ENCODE assay signal across 22 mouse cellular contexts in genomic region chr5:28526435-28526834, GRCm38 (mm10). TPM values are rescaled to one million over a fixed set of nuclear protein-coding genes. Genes with fewer than 3 reads are reported as not detected.
A peak's percentile ranks its signal among the peaks of the same experiment; 100 is the strongest.
DNase-seq lines count a peak whose midpoint lies in the region; ATAC-seq and TF ChIP-seq lines count a peak whose summit lies in the region.
"Had no signal": no experiment of that assay in that cellular context is flagged by ENCODE, and none has a peak within 500 bp of the region (broad histone marks: within the 10 kb centered on the region; RNA-seq: fewer than 3 reads in every experiment).

No protein-coding gene starts in this region.

- peak; percentile 72 for DNase-seq in heart, adult 11 months
- no peak for DNase-seq in heart, postnatal 14 days
- DNase-seq in kidney, adult 9 months, result peak; percentile 32
- DNase-seq in kidney, postnatal 14 days, result peak; percentile 41
- no peak for DNase-seq in stomach, postnatal 0 days (ENCODE audit: low spot score)
- DNase-seq in layer of hippocampus, adult 8-10 months (ENCODE audit: low spot score in 2 of 2), result no peak
- no peak for DNase-seq in frontal cortex, adult 2 months (ENCODE audit: extremely low spot score in 1 of 2, low spot score in 1 of 2)
- DNase-seq: adrenal gland, postnatal 25 days; cerebellum, adult 9-10 months; gastrocnemius, postnatal 36 days; heart, postnatal 36 days; thymus, postnatal 14 days had no signal

- no peak overlapping the region for H3K4me2 ChIP-seq in stomach, postnatal 0 days (replicated peaks; ENCODE audit: low read depth)
- H3K4me2 ChIP-seq: hindbrain, embryonic 13.5 days; neural tube, embryonic 15.5 days had no signal

- intact Hi-C loops in heart, postnatal 14 days (cut with DNase I), result no loop called here

- TF ChIP-seq EP300 in stomach, postnatal 0 days (optimal IDR thresholded peaks at IDR 0.05), result no peak

- peak overlapping the region; percentile 61 for H3K27ac ChIP-seq in stomach, postnatal 0 days (replicated peaks)
- H3K27ac ChIP-seq: forebrain, embryonic 10.5 days; hindbrain, embryonic 13.5 days; macrophage; neural tube, embryonic 15.5 days had no signal

- 59% methylated on average over 3 of the region's 3 CpGs for WGBS in stomach, postnatal 0 days

- no peak overlapping the region for H3K4me3 ChIP-seq in stomach, postnatal 0 days (ENCODE audit: low read depth, low read length)
- H3K4me3 ChIP-seq: forebrain, embryonic 10.5 days; hindbrain, embryonic 13.5 days; neural tube, embryonic 15.5 days had no signal

- H3K4me1 ChIP-seq in stomach, postnatal 0 days (replicated peaks; ENCODE audit: control insufficient read depth, insufficient read depth), result peaks cover under 1% of the 10 kb centered on the region; the same call in 1 of the 2 replicates

- ATAC-seq in stomach, postnatal 0 days (ENCODE audit: low FRiP score, low TSS enrichment), result no peak
- ATAC-seq: forebrain, embryonic 16.5 days; lung, postnatal 0 days had no signal

- H3K27me3 ChIP-seq in stomach, postnatal 0 days (ENCODE audit: control insufficient read depth, insufficient read depth, low read length), result no peaks in the 10 kb centered on the region
- H3K27me3 ChIP-seq: hindbrain, embryonic 13.5 days; neural tube, embryonic 15.5 days had no signal

- TF ChIP-seq CTCF in stomach, postnatal 0 days (IDR thresholded peaks at IDR 0.05; ENCODE audit: low read depth), result no peak

- H3K9ac ChIP-seq in stomach, postnatal 0 days (ENCODE audit: low read length), result no peak overlapping the region
- H3K9ac ChIP-seq: hindbrain, embryonic 13.5 days; neural tube, embryonic 15.5 days had no signal

- H3K36me3 ChIP-seq in stomach, postnatal 0 days (ENCODE audit: control insufficient read depth, insufficient read depth, low read length), result no peaks in the 10 kb centered on the region
- H3K36me3 ChIP-seq: forebrain, embryonic 10.5 days; hindbrain, embryonic 13.5 days; neural tube, embryonic 15.5 days had no signal

- no peaks in the 10 kb centered on the region for H3K9me3 ChIP-seq in stomach, postnatal 0 days (ENCODE audit: control insufficient read depth, low read length)
- H3K9me3 ChIP-seq: forebrain, embryonic 10.5 days; hindbrain, embryonic 13.5 days; neural tube, embryonic 15.5 days had no signal

RNA-seq across cellular contexts. Expression of gene Shh, which starts 59.4 kb away (rescaled TPM):
- not detected for total RNA-seq in heart, postnatal 14 days (2021)
- 4.6 and 5.5 TPM in 2 replicates for polyA plus RNA-seq in stomach, postnatal 0 days (2015; fragmentation: Nextera tagmentation; extraction: Ambion mirVana)
- 1 to 10 TPM in 3 of 4 experiments, under 1 TPM in 1; 0.83 to 1.7 (median 1.5) TPM for total RNA-seq in layer of hippocampus, adult 8-10 months (2022)
- polyA plus RNA-seq in frontal cortex, adult 2 months (2012; rRNA removed), result 2.9 and 3.5 TPM in 2 replicates
- total RNA-seq: common myeloid progenitor, adult 5-6 weeks; gastrocnemius, postnatal 36 days; heart, adult 8-10 months; heart, postnatal 36 days had no signal
- polyA plus RNA-seq: heart, embryonic 14.5 days; liver, embryonic 16.5 days; macrophage had no signal

Comparison
In these comparisons a context has a peak if more than half of its experiments do, and no peak if none do; other contexts are left out.
1. DNase-seq: peak in heart, adult 11 months (single experiment), kidney, adult 9 months (single experiment) and kidney, postnatal 14 days (single experiment); none in heart, postnatal 14 days (0 of 2), stomach, postnatal 0 days (single experiment), layer of hippocampus, adult 8-10 months (0 of 2) and frontal cortex, adult 2 months (0 of 2).